Mouse (Mus musculus) MEL (cell line): ENCODE data around the gene Mef2d. TPM values are rescaled to one million over a fixed set of nuclear protein-coding genes. Genes with fewer than 3 reads are reported as not detected.

Experiments used
- DNase-seq: peaks from one replicate; pipeline ENCODE4 v3.0.0; 2011; ENCODE audit warnings: low read depth, low spot score
- H3K27ac ChIP-seq: 2 replicates; pipeline ENCODE4 v1.5.1; 2012; ENCODE audit warnings: low read depth, mild to moderate bottlenecking, control low read depth, low read length, moderate library complexity; ENCODE audit not compliant: control insufficient read depth
- H3K27me3 ChIP-seq, 2 experiments: fragments of 150-350 bp in 1 of 2; sonication (generic) in 1 of 2; 2 replicates each; pipeline ENCODE4 v1.6.1; 2012; ENCODE audit warnings: low read length in 2 of 2, mild to moderate bottlenecking in 2 of 2, improper control_type of control experiment in 1 of 2, moderate library complexity in 1 of 2; ENCODE audit not compliant: insufficient read depth in 2 of 2, control insufficient read depth in 1 of 2
- H3K36me3 ChIP-seq, 2 experiments: 2 replicates each; pipeline ENCODE4 v1.6.1; 2012 to 2014; ENCODE audit warnings: low read length in 2 of 2, improper control_type of control experiment in 1 of 2, inconsistent platforms in 1 of 2, mild to moderate bottlenecking in 1 of 2; ENCODE audit not compliant: insufficient read depth in 2 of 2, control insufficient read depth in 1 of 2
- H3K4me1 ChIP-seq, 2 experiments: fragments of 150-350 bp in 1 of 2; sonication (generic) in 1 of 2; 2 replicates each; pipeline ENCODE4 v1.6.1; 2012; ENCODE audit warnings: low read length in 2 of 2, improper control_type of control experiment in 1 of 2, mild to moderate bottlenecking in 1 of 2; ENCODE audit not compliant: insufficient read depth in 2 of 2, control insufficient read depth in 1 of 2
- H3K4me3 ChIP-seq, 2 experiments: fragments of 150-350 bp in 1 of 2; sonication (generic) in 1 of 2; 2 replicates each; pipeline ENCODE4 v1.5.1; 2012; ENCODE audit warnings: low read depth in 2 of 2, low read length in 2 of 2, mild to moderate bottlenecking in 2 of 2, moderate library complexity in 2 of 2, control low read depth in 1 of 2, improper control_type of control experiment in 1 of 2; ENCODE audit not compliant: control insufficient read depth in 1 of 2, insufficient read depth in 1 of 2
- H3K79me2 ChIP-seq: 2 replicates; pipeline ENCODE4 v1.6.1; 2012; ENCODE audit warnings: mild to moderate bottlenecking, low read length, moderate library complexity; ENCODE audit not compliant: control insufficient read depth, poor library complexity, insufficient read depth
- H3K9ac ChIP-seq: 2 replicates; pipeline ENCODE4 v1.6.1; 2012; ENCODE audit warnings: low read depth, mild to moderate bottlenecking, control low read depth, low read length, moderate library complexity; ENCODE audit not compliant: control insufficient read depth, poor library complexity, severe bottlenecking
- H3K9me3 ChIP-seq: fragments of 150-350 bp; sonication (generic); replicated peaks from 2 replicates; pipeline ENCODE4 v1.6.1; 2012; ENCODE audit warnings: mild to moderate bottlenecking, low read length, improper control_type of control experiment, moderate library complexity; ENCODE audit not compliant: insufficient read depth
- CHD2 ChIP-seq: IDR thresholded peaks from 2 replicates; pipeline ENCODE4 v1.6.1; 2011; ENCODE audit warnings: low read length, improper control_type of control experiment
- E2F4 ChIP-seq: IDR thresholded peaks from 2 replicates; pipeline ENCODE4 v1.6.1; 2011; ENCODE audit warnings: low read depth, low read length, improper control_type of control experiment, borderline replicate concordance
- ELF1 ChIP-seq: IDR thresholded peaks from 2 replicates; pipeline ENCODE4 v1.6.1; 2014; ENCODE audit warnings: low read depth, mild to moderate bottlenecking, inconsistent platforms, low read length, improper control_type of control experiment, moderate library complexity
- ETS1 ChIP-seq: IDR thresholded peaks from 2 replicates; pipeline ENCODE4 v1.6.1; 2012; ENCODE audit warnings: low read depth, mild to moderate bottlenecking, inconsistent platforms, low read length, improper control_type of control experiment, moderate library complexity
- MAFK ChIP-seq: IDR thresholded peaks from 2 replicates; pipeline ENCODE4 v1.6.1; 2011; ENCODE audit warnings: low read depth, mild to moderate bottlenecking, low read length, improper control_type of control experiment, borderline replicate concordance
- MAX ChIP-seq: IDR thresholded peaks from 2 replicates; pipeline ENCODE4 v1.6.1; 2011; ENCODE audit warnings: low read length, improper control_type of control experiment
- MEF2A ChIP-seq: IDR thresholded peaks from 2 replicates; pipeline ENCODE4 v1.6.1; 2014; ENCODE audit warnings: low read depth, mild to moderate bottlenecking, inconsistent platforms, low read length, improper control_type of control experiment; ENCODE audit not compliant: poor library complexity, insufficient replicate concordance, severe bottlenecking; ENCODE audit errors: extremely low read depth
- MXI1 ChIP-seq: IDR thresholded peaks from 2 replicates; pipeline ENCODE4 v1.6.1; 2011; ENCODE audit warnings: mild to moderate bottlenecking, low read depth, low read length, improper control_type of control experiment
- NELFE ChIP-seq: IDR thresholded peaks from 2 replicates; pipeline ENCODE4 v1.6.1; 2011; ENCODE audit warnings: low read depth, low read length, improper control_type of control experiment
- POLR2A ChIP-seq, 2 experiments: IDR thresholded peaks; 2 replicates each; pipeline ENCODE4 v1.6.1; 2011 to 2012; ENCODE audit warnings: low read length in 2 of 2, mild to moderate bottlenecking in 2 of 2, control low read depth in 1 of 2, improper control_type of control experiment in 1 of 2, low read depth in 1 of 2, moderate library complexity in 1 of 2; ENCODE audit not compliant: control insufficient read depth in 1 of 2, insufficient read depth in 1 of 2, poor library complexity in 1 of 2
- POLR2AphosphoS5 ChIP-seq: IDR thresholded peaks from 2 replicates; pipeline ENCODE4 v1.6.1; 2012; ENCODE audit warnings: low read depth, borderline replicate concordance, mild to moderate bottlenecking, inconsistent platforms, low read length, moderate library complexity, mixed read lengths
- RAD21 ChIP-seq: IDR thresholded peaks from 2 replicates; pipeline ENCODE4 v1.6.1; 2011; ENCODE audit warnings: mild to moderate bottlenecking, low read depth, low read length, improper control_type of control experiment
- RCOR1 ChIP-seq: IDR thresholded peaks from 2 replicates; pipeline ENCODE4 v1.6.1; 2012; ENCODE audit warnings: low read depth, mild to moderate bottlenecking, inconsistent platforms, low read length, improper control_type of control experiment
- UBTF ChIP-seq: IDR thresholded peaks from 2 replicates; pipeline ENCODE4 v1.6.1; 2012; ENCODE audit warnings: low read depth, mild to moderate bottlenecking, inconsistent platforms, low read length, improper control_type of control experiment, moderate library complexity, borderline replicate concordance; ENCODE audit not compliant: insufficient read depth
- USF1 ChIP-seq: IDR thresholded peaks from 2 replicates; pipeline ENCODE4 v1.6.1; 2014; ENCODE audit warnings: low read depth, mild to moderate bottlenecking, inconsistent platforms, low read length, improper control_type of control experiment, moderate library complexity
- USF2 ChIP-seq, 2 experiments: IDR thresholded peaks; 2 replicates each; pipeline ENCODE4 v1.6.1; 2011 to 2012; ENCODE audit warnings: improper control_type of control experiment in 2 of 2, low read length in 2 of 2, borderline replicate concordance in 1 of 2, inconsistent platforms in 1 of 2, low read depth in 1 of 2, mild to moderate bottlenecking in 1 of 2; ENCODE audit not compliant: insufficient read depth in 1 of 2
- ZKSCAN1 ChIP-seq: IDR thresholded peaks from 2 replicates; pipeline ENCODE4 v1.6.1; 2012; ENCODE audit warnings: low read depth, mild to moderate bottlenecking, inconsistent platforms, low read length, improper control_type of control experiment, moderate library complexity
- polyA plus RNA-seq, 2 experiments: library from polyadenylated mRNA; stranded (reverse) in 1 of 2; unstranded in 1 of 2; fragments of >175 nt in 1 of 2; fragments of >200 nt in 1 of 2; gene quantifications; 2 replicates each; pipeline versions ENCODE4 v1.2.1 to v1.2.4; 2012; ENCODE audit warnings: low replicate concordance in 2 of 2, low read depth in 1 of 2; ENCODE audit not compliant: insufficient read length in 2 of 2, insufficient read depth in 1 of 2, missing spikeins in 1 of 2
- total RNA-seq: library from RNA; depleted of rRNA; stranded (reverse); fragments of 300-350 nt; gene quantifications from 2 replicates; pipeline ENCODE4 v1.2.3, GENCODE M21; 2012

Gene Mef2d
- total and polyA plus RNA-seq, 3 experiments = 16.9 to 117 (median 71.4) TPM

DNA sequence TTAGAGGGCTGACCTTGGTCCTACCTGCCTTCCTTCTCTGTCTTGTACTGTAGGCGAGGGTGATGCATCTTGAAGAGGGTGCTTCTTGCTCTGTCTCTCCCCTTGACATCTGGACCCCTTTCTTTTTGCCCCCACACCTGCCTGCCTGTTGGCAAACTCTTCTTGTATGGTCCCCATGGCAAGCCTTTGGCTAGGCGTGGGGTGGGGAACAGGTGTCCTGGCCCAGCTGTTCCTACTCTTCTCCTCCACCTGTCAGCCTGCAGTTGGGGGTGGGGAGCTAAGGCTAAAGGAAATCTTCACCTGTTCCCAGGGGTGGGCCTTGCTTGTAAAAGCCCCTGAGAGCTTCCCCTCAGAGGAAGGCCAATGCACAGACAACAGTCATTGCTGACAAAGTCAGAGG lies 5.3 kb downstream of the Mef2d start:
- Histone ChIP-seq H3K4me3 (no peak overlapping the region), H3K9ac (no peak overlapping the region), H3K9me3 (no peaks in the 10 kb centered on the region), H3K27me3 (no peaks in the 10 kb centered on the region), H3K27ac (no peak overlapping the region), H3K4me1 (peaks cover 29 to 60% of the 10 kb centered on the region in 2 experiments), H3K79me2 (peaks cover 98% of the 10 kb centered on the region), H3K36me3 (peaks cover 3 to 54% of the 10 kb centered on the region in 2 experiments; a peak in 3 of 4 replicates)
- no peak for DNase-seq
- no peak for TF ChIP-seq E2F4
- TF ChIP-seq MAX = no peak
- no peak for TF ChIP-seq RAD21
- no peak for TF ChIP-seq MXI1
- no peak for TF ChIP-seq ETS1
- TF ChIP-seq MAFK = no peak
- no peak for TF ChIP-seq UBTF
- TF ChIP-seq USF1 = no peak
- no peak for TF ChIP-seq POLR2A (IDR thresholded peaks at IDR 0.05; ENCODE audit: control insufficient read depth in 1 of 2, insufficient read depth in 1 of 2, low read depth in 1 of 2, low read length in 2 of 2, poor library complexity in 1 of 2)
- TF ChIP-seq POLR2AphosphoS5 = no peak
- TF ChIP-seq MEF2A = no peak

DNA sequence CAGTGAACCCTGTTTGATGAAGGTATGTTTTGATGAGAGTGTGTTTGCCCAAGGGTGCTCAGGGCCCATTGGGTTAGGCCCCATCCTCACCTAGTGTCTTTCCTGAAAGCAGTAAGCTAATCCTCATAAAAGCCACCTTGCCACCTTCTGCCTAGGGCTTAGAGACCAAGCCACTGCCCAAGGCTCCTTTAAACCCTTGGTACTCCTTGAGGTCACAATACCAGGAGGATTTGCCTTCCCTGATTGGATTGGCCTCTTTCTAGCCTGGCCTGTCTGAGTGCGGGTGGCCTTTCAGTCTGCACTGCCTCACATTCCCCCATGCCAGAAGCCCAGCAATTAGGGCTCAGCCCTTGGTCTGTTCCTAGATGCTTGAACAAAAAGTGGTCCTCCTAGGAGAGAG lies 5.7 kb downstream of the Mef2d start:
- Histone ChIP-seq H3K9ac (no peak overlapping the region), H3K27me3 (no peaks in the 10 kb centered on the region), H3K4me3 (no peak overlapping the region), H3K36me3 (peaks cover 3 to 54% of the 10 kb centered on the region in 2 experiments; a peak in 3 of 4 replicates), H3K4me1 (peaks cover 29 to 60% of the 10 kb centered on the region in 2 experiments), H3K27ac (peak overlapping the region; percentile 59)
- TF ChIP-seq CHD2 (no peak), ZKSCAN1 (no peak), NELFE (no peak), USF2 (IDR thresholded peaks at IDR 0.05; ENCODE audit: borderline replicate concordance in 1 of 2, insufficient read depth in 1 of 2, low read depth in 1 of 2, low read length in 2 of 2) (no peak), ELF1 (no peak), MAX (no peak), RCOR1 (no peak)
- TF ChIP-seq, all 39 proteins: peak for 0
- no peak for DNase-seq
- Histone ChIP-seq H3K79me2 (peaks cover 96% of the 10 kb centered on the region), H3K9me3 (no peaks in the 10 kb centered on the region)
